Mouse (Mus musculus): ENCODE measurements around the gene Crygb.

DNA sequence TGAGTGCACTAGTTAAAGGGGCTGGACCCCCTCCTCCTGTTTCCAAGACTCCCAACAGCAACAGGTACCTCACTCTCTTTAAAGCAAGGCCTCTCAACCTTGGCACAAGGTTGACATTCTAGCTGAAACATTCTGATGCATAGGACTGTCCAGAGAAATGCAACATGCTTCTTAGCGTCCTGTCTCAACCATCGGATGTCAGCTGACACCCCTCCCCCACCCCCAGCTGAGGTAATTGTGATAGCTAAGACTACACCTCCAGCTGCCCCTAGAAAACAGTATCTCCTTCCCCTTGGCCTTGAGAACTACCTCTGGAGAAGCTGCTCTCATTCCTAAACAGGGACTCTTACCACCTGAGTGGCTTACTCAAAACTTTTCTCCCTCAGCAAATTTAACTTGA is 29.9 kb downstream of the Crygb start:
- TF ChIP-seq CTCF (IDR thresholded peaks at IDR 0.05) (no peak), EP300 (IDR thresholded peaks at IDR 0.05) (no peak)

Measured in lung, postnatal 0 days (tissue).